Mouse (Mus musculus) lung, postnatal 0 days (tissue): ENCODE results near the gene Rxrg.

Experiments
- CTCF ChIP-seq: IDR thresholded peaks from 2 replicates; pipeline ENCODE4 v1.5.1; 2016; ENCODE audit warnings: antibody characterized with exemption, mild to moderate bottlenecking
- EP300 ChIP-seq: IDR thresholded peaks from 2 replicates; pipeline ENCODE4 v1.6.1; 2016; ENCODE audit warnings: antibody characterized with exemption, mild to moderate bottlenecking, control low read depth

DNA sequence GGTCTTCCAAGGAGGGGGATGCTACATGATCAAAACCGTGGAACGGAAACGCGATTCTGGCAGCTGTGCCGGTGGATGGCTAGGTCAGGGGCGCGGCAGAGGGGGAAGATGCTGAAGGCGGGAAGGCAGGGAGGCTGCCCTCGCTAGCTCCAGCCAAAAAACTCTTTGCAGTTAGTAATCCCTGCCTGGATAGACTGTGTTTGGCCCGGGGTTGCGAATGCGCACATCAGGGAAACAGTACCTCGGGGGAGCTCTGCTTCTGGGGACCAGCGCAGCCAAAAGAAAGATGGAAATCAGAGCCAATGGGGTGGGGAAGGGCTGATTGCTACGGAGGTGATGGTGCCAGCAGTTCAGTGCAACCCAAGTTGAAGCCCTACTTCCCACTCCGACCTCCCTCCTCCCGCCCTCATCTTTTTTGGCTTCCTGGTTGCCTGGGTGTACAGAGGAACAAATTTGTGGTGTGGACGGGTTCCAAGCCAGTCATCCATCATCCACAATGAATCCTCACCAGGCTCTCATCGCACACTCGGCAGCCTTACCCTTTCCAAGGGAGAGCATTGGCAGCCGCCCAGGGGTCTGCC lies 62.4 kb downstream of the Rxrg start:
- no peak for TF ChIP-seq CTCF
- TF ChIP-seq EP300: no peak
